Mouse (Mus musculus) urinary bladder, postnatal 10 days (tissue): Measurements from ENCODE around the gene Zfp52.
A peak's percentile ranks its signal among the peaks of the same experiment; 100 is the strongest.

ENCODE experiments used
- DNase-seq: peaks from one replicate; pipeline ENCODE4 v3.0.0; 2022; ENCODE audit warnings: low spot score

Gene Zfp52

DNA sequence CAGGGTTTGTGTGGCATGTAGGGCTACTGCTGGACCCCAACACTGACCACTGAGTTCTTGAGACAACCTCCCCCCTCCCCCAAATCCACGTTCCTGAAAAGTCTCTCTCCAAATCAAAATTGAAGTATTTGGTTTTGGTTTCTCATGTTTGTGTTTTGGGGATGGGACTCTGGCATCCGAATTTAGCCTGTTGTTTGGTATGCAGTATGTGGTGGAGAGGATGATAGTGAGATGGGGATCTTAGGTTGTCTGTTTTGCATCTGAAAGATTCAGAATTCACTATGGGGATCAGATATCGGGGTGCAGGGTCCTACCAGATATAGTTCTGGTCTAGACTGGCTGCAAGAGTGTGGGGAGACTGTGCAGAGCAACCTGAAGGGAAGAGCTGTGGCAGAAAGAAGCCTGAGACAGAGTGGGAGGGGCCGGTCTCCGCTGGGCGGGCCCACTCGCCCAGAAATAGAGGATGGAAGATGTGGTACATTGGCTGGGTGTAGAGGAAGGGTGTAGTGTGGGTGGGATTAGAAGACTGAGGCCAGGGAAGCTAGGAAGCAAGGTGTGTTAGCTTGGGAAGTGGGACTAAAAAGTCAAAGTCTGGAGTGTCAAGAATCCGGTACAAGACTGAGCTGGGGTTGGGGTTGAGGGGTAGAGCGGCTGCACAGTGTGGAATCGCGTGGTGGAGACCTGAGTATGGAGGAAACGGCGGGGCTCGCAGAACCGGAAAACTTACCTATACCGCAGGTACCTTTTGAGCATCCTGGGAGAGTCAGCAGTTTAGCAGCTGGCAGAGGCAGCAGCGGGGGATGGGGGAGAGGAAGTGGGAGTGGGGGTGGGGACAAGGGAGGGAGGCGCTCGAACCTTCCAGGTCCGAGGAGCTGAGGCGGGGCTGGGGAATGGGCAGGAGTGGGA lies at the start of gene Zfp52:
Gene Zfp52 (plus strand): TSS at position 444 of the 906 bp plus-strand sequence.
- no peak for DNase-seq

DNA sequence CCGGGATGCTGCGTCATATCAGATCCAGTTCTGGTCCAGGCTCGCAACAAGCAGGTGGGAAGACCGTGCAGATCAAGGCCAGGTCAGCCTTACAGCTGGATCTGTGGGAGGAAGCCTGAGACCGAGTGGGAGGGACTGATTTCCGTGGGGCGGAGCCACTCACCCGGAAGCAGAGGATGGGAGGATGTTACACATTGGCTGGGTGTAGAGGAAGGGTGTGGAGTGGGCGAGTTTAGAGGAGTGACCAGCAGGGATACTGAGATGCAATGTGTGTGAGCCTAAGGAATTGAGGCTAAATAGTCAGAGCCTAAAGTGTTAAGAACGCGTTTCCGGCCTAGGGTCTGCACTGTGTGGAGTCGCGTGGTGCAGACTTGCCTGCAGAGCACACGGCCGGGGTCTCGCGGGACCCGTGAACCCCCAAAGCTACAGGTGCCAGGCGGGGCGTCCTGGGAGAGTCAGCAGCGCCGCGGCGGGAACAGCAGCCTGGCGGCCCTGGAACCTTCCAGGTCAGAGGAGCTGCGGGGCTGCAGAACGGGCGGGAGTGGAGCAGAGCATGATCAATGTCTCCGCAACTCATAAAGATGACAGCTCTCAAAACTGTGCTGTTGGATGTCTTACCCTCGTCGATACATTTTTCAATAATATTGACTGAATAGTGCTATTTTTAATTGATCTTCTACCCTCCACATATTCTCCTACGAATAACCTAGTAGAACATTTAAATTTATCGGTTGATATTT lies 46.4 kb upstream of the Zfp52 start, which contains the start of gene Zfp53:
Gene Zfp53 (plus strand): TSS at position 239 of the 740 bp plus-strand sequence.
- peak; percentile 47 for DNase-seq

DNA sequence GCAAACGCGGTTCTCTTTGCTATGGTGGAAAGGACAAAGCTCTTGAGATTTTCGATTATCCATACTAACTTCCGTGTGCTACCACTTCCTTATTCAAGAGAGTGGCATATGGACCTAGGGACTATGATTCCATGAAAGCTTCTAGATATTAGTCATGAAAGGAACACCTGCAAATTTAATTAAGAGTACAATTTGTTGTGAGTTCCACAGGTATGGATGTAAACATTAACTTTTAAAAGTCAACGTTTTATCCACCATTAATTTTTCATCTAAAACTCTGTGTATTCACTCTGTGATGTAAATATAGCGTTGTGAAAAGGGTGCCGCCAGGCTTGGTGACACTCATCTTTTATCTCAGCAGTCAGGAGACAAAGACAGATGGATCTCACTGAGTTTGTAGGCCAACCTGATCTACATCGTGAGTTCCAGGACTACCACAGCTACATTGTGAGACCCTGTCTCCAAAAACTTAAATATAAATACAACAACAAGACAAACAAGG lies 45.8 kb upstream of the Zfp52 start:
- no peak for DNase-seq

DNA sequence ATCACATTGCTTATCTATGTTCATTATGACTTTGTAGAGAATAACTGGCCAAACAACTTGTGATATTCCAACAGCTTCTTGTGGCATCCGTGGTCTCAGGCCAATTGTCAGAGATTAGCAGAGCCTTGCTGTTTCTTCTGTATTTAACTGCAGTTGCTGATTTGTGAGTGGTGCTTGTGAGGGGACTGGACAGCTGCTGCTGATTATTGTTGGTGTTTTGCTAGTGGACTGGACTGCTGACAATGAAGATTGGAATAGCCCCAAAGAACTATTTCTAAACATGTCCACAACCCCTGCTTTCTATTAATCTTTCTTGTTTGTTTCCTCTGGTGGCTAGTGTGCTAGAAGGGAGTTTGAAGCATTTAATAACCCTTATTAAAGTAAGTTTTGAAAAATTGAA lies 34.0 kb upstream of the Zfp52 start:
- DNase-seq: no peak

DNA sequence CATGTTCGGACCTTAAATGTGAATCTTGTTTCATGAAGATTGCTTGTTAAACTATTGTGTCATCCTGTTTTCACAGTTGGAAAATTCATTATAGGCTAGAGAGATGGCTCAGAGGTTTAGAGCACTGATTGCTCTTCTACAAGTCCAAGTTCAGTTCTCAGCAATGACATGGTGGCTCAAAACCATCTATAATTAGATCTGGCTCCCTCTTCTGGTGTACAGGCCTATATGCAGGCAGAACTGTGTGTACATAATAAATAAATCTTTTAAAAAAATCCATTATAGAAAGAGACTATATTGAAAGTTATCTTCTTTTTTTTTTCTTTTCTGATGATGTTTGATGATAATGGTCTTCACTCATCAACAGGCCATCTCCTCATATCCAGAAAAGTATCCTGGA lies 30.8 kb upstream of the Zfp52 start:
- no peak for DNase-seq

DNA sequence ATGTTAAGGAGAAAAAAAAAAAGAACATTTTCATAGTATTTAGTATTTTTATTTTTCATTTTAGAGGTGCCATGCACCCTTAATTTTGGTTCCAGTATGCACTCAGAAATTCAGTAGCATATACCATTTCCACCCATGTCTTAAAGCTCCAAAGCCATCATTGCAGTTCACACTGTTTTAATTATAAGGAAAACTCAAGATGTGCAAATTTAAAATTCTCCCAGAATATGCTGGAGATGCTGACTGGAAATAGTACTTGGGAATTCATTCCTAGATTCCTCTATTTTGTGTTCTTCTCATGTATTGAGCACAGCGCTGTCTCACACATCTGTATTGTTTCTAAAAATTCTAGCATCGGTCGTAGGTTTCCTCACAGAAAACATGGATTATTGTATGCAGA lies 29.1 kb upstream of the Zfp52 start:
- no peak for DNase-seq

DNA sequence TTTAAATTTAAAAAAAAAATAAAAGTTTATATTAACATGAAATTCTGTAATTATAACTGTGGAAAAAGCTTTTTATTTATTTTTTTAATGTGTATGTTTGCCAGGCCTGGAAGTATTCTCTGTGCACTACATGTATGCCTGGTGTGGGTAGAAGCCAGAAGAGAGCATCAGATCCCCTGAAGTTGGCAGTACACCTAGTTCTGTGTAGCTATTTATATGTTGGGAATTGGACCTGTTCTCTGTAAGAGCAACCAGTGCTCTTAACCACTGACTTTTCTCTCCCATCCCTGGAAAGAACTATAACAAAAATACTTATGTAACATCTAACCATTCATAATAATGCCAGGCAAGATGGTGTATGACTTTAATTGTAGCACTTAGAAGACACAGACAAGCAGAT lies 25.6 kb upstream of the Zfp52 start:
- DNase-seq: no peak

DNA sequence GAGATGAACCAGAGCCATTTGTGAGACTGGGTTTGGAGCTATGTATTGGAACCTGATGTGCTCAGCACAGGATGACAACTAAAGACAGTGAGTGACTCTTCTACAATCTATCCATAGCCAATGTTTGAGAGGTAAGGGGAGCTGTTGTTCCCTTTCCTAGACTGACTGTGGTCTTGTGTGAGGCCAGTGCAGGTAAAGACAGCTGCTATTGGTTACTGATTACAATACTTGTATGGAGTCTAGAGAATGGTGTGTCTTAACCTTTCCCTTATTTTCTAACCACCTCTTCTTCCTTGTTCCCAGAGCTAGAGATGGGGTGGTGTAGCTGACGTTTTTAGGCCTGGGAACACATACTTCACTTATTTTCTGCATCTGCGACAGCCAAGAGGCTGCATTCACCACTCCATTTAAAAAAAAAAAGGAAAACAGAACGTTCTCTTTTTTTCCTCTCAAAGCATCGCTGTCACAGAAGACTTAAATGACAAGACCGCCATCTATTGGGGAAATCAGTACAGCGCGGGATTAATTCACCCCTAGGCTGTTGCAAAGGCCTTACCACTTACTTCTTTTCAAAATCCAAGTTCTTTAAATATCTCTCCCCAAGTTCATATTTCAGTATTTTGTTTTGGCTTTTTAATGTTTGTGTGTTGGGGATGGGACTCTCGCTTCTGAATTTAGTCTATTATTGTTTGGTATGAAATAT lies 19.8 kb upstream of the Zfp52 start:
- no peak for DNase-seq

DNA sequence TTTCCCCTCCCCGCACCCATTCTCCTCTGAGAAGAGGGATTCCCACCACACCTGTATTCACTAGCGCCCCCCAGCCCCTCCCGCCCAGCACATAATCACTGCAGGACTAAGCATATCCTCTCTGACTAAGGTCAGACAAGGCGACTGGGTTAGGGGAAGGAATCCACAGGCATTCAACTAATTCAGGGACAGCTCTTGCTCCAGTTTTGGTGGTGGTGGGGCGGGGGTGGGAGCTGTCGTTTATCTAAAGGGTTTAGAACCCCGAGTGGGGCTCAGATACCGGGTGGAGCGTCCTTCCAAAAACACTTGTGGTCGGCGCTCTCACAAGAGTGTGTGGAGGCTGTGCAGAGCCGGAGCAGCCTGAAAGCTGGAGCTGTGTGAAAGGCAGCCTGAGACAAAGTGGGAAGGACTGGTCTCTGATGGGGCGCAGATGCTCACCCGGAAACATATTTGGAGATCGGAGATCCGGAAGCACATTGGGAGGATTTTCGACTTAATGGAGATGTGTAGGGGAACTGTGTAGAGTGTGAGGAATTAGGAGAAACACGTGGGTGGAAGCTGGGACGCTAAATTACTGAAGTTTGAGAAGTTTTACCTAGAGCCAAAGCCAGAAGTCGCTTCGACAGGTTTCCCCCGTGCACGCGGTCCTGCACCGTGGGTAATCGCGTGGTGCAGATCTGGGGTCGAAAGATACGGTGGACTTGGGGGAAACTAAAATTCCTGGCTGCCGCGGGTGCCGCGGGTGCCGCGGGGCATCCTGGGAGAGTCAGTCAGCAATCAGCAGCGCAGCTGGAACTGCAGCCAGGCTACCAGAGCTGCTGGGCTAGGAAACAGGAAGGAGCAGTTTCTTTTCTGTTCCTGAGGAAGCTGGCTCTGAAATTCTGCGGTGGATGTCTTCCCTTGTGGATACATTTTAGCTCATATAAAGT lies 18.9 kb upstream of the Zfp52 start:
- DNase-seq: no peak

DNA sequence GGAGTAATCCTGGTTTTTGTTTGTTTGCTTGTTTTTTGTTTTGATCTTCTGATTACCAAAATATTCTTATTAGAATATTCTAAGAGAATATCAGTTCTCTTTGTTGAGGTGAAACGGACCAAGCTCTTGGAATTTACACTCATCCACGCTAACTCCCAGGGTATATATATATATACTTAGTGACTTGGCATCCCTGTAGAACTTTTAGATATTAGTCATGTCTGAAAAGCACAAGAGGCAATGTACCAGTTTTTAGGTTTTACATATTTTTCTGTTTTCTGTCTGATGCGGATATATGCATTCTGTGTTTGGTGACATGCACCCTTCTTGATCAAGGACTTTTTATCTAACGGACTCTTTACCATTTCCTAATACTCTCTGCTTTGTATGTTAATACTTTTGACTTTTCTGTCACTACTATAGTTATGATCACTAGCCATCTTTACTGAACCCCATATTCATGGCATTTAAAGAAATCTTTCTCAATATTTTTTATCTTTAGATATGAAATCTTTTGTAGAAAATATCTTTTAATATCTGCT lies 18.1 kb upstream of the Zfp52 start:
- DNase-seq: no peak

DNA sequence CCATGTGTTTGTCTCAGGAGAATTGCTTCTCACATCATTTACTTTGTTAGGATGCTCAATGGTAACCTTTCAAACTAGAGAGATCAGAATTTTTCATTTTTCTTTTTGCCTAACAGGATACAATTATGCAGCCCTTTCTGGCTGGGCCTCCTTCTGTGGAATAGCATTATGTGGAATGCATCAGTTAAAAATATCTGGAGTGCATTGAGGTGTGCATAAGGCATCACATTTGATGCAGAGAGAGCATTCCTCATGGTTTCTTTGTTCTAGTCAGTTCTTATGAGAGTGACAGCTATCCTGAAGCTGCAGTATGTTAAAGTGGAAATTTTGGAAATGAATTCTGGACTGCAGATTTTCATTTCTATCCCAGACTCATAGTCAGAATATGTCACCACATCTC lies 9.1 kb upstream of the Zfp52 start:
- DNase-seq: no peak

DNA sequence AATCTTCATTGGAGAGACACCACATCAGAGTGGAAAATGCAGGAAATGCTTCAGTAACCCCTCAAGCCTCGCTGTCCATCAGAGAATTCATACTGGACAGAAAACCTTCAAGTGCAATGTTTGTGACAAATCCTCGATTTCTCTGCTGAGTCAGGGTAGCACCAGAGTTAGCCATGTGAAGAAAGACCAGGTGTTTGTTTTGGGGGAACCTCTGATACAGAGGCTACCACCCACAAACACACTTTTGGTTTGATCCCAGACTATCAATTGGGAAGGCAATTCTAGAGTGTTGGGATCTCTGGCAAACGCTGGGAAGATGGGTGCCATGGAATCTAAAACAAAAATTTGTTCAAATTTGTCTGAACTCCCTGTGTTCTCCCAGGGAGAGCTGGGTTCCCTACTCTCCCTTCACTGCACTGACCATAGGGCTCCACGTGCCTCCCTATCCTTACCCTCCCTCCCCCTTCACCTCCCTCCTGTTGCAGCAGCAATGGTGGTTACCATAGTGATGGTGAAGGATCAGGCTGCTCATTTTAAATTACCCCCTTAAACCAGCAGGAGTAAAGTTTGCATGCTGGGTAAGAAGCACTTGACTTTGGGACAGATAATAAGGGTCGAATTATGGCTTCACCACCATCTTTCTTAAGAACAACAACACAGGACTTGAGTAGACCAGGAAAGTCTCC lies 4.6 kb upstream of the Zfp52 start:
- no peak for DNase-seq

DNA sequence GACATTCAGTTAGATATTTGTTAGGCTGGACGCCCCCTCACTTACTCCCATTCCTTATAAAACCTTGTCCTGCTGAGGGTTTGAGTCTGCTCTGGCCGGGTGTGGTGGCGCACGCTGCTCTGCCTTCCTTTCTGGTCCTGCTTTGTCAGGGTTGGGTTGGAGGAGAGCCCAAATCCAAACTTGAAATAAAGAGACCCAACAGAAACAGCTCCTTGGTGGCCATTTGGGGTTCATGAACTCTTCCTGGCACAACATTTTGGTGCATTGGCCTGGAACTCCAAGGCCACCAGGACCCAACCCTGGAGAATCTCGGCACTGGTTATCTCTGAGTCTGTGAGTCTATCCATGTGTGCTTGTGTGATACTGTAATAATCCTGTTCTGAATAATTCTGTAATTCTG lies 3.7 kb upstream of the Zfp52 start:
- no peak for DNase-seq

DNA sequence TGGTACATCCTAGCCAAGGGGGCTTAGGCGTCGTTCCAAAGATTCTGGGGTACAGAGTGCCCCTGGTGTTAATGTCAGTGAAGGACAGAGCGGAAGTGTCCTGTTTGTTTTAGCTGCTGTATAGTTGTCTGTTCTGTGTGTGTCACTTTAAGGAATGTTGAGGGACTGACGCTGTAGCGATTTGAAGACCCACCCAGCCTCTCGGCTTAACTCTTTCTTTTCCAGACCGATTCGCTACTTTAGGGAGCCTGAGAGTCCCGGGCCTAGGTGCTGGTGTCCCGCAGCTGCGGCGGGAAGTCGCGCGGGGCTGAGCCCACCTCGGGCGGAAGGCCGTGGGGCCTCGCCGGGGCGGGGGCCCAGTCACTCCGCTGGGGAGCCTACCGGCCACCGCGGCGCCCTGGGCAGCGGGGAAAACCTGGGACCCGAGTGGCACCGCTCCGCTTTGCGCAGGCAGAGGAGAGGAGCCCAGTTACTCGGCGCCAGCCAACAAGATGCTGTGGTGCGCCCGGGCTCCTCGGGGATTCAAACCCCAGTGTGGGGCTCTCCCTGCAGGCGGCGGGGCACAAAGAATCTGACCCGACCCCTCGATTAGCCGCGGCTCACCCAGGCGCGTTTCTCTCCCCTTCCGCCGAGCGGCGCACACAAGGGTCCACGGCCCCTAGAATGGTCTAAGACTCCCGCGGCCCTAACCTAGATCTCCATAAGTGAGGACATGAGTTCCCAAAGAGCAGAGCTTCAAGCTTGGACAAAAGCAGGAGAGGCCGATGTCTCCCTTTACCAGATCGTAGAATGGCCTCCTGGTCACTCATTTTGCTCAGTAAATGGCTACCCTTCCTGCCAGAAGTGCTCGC lies 3.0 kb upstream of the Zfp52 start:
- no peak for DNase-seq

DNA sequence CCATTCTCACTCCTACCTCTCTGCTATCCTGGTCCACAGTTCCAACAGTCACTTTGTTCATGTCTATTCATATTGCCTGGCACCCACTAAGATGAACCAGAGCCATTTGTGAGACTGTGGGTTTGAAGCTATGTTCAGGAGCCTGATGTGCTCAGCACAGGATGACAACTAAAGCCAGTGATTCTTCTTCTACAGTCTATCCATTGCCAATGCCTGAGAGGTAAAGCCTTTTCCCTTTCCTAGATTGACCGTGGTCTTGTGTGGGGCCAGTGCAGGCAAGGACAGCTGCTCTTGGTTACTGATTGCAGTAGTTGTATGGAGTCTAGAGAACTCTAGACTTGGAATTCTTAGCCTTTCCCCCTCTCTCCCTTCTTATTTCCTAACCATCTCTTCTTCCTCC lies 1.4 kb upstream of the Zfp52 start:
- DNase-seq: no peak

DNA sequence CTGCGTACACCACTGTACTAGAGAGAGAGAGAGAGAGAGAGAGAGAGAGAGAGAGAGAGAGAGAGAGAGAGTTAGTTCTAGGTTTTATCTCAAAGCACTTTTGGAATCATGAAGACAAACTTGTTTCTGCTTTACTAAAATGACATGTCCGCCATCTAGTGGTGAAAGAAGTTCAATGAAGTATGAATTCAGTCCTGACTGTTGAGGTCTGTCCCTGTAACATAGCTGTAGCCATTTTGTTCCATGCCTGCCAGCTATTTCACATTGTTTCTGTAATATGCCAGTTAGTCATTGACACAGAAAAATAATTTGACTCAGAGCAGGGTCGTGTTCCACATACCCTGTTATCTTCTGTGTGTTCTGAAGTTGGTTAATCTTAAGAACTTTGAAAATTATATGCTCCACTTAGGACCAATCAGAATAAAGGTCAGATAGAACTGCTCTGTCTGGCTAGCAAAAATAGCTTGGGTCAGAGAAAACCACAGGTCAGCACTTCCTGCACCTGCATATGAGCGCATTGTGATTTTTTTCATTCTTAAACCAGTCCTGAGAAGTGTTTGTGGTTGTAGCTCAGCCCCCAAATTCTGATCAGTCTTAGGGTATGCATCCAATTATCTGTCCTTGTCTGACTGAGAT lies 761 bp upstream of the Zfp52 start:
- no peak for DNase-seq

DNA sequence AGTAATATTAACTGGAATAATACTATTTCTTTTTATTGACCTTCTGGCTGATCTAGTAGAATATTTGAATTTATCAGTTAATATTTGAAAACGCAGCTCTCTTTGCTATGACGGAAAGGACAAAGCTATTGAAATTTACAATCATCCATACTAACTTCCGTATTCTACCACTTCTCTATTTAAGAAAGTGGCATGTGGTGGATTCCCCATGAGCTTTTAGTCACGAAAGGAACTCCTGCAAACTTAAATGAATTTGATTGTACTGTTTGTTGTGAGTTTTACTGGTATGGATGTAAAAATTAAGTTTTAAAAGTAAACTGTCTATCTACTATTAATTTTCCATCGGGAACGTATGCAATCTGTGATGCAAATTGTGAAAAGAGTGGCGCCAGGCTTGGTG lies 757 bp downstream of the Zfp52 start:
- DNase-seq: no peak

DNA sequence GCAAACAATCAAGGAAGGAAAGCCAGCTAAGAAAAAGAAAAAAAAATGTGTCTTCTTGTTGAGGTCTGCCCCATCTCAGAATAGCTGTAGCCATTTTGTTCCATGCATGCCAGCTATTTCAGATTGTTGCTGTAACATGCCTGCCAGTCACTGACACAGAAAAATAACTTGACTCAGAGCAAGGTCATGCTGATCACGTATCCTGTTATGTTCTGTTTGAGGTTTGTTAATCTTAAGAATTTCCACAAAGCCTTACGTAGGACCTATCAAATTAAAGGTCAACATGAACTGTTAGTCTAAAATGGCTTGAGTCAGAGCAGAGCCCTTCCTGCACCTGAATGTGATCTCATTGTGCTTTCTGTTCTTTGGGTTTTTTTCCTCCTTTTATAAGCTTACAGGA lies 1.3 kb downstream of the Zfp52 start:
- no peak for DNase-seq

DNA sequence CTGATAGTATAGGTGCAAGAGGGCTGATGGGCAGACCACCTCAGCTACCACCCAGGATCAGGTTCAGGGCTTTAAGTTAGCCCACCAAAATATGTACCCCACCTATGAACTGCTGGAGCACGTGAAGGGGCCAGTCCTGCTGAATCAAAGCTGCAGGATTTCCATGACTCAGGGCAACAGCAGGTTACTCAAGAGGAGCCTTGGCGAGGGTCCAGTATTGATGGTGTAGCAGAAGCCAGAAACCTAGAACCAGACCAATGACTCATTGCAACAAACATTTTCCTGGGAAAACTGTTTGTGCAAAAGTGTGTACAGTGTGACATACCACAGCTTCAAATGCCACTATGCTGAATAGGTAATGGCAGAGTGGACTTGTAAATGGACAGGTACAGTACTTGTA lies 22.5 kb downstream of the Zfp52 start:
- DNase-seq: no peak
